Mouse (Mus musculus) thymus, adult 2 months (tissue): ENCODE measurements around the gene Ankfn1.

ENCODE experiments used
- CTCF ChIP-seq: fragments of 200-500 bp; IDR thresholded peaks from 2 replicates; pipeline ENCODE4 v1.5.1; 2012; ENCODE audit warnings: mild to moderate bottlenecking, control low read depth, low read length, moderate library complexity, borderline replicate concordance; ENCODE audit not compliant: control insufficient read depth, poor library complexity, insufficient read depth; ENCODE audit errors: extremely low read depth
- POLR2A ChIP-seq: fragments of 200-500 bp; IDR thresholded peaks from 2 replicates; pipeline ENCODE4 v1.6.1; 2012; ENCODE audit warnings: mild to moderate bottlenecking, low read length, control low read depth, moderate library complexity; ENCODE audit not compliant: control insufficient read depth, poor library complexity, insufficient read depth; ENCODE audit errors: extremely low read depth

- TF ChIP-seq CTCF (no peak), POLR2A (no peak)
Measured at GRCm38 (mm10) chr11:89476927-89477326, 300.5 kb downstream of the Ankfn1 start.
